Mouse (Mus musculus) ES-E14 (cell line): ENCODE results near the gene Sec14l1.

Experiments
- MAFK ChIP-seq: IDR thresholded peaks from 2 replicates; pipeline ENCODE4 v1.6.1; 2014; ENCODE audit warnings: mild to moderate bottlenecking, low read depth, low read length, inconsistent platforms; ENCODE audit not compliant: insufficient read depth
- ZC3H11A ChIP-seq: IDR thresholded peaks from 2 replicates; pipeline ENCODE4 v1.6.1; 2012; ENCODE audit warnings: low read depth, mild to moderate bottlenecking, inconsistent platforms, low read length, borderline replicate concordance

DNA sequence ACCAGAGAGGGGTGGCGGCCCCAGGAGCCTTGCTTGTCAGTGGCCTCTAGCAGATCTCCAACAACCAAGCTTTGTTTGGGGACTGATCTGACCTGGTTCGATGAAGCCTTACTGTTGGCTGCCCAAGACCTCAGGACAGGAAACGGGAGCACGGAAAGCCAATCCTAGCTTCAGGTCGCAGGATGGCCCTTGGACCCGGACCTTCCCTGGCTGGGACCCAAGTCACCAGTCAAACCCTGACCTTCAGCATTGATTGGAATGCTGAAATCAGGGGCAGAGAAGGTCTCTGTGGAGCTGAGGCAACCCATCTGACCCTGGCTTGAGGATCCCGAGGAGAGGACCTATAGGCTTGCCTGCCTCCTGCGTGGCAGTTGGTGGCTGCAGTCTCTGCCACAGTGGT, 89.6 kb downstream of the Sec14l1 start:
- TF ChIP-seq ZC3H11A (no peak), MAFK (no peak)
